Mouse (Mus musculus): ENCODE data around the gene Adh1. TPM values are rescaled to one million over a fixed set of nuclear protein-coding genes. Genes with fewer than 3 reads are reported as not detected.

The Adh1 gene
- polyA plus RNA-seq, 1 experiment = 290 TPM

DNA sequence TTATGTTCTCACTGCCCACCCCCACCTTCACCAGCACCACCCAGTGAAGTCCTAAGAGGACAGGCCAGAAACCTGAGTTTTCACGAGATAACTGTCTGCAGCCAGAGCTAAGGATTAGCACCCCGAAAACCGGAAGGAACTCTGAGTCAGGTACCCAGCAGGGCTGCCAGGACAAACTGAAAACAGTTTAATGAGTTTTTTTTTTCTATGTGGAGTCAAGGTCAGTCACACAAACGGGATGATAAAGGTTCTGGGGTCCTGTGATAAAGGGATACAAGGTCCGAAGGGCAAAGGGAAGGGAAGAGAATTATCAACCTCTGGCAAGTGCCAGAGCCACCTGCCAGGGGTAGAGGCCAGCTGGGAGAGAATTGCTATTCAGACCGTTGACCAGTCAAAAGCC is 19.4 kb upstream of the Adh1 start:
- no peak for DNase-seq (ENCODE audit: low read depth)

- DNase-seq (ENCODE audit: low read depth) = no peak
Measured at GRCm38 (mm10) chr3:138242021-138242726, 18.6 kb upstream of the Adh1 start.

- DNase-seq (ENCODE audit: low read depth) = no peak
Measured at GRCm38 (mm10) chr3:138242933-138243332, 17.9 kb upstream of the Adh1 start.

- DNase-seq (ENCODE audit: low read depth) = no peak
Measured at GRCm38 (mm10) chr3:138244338-138244874, 16.4 kb upstream of the Adh1 start.

DNA sequence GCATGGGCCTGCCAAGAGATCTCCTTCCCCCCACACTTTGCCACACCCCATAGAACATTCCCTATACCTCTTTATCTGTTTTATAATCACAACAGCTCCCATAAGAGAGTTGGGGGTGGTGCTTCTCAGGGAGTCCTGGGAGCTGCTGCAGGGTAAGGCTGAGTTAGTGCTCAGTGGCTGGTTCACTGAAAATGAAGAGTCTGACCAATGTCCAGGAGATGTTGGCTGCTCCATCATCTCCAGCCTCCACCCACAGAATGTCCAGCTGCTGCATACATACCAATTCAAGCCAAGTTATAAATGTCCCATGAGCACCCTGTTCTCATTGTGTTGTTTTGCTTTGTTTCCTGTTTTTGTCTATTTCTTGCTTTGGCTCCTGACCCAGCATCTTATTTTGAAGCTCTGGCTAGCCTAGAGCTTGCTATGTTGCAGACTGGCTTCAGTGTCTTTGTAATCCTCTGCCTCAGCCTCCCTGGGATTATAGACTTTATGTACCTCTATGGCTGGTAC is 14.2 kb upstream of the Adh1 start:
- DNase-seq (ENCODE audit: low read depth) = no peak

DNA sequence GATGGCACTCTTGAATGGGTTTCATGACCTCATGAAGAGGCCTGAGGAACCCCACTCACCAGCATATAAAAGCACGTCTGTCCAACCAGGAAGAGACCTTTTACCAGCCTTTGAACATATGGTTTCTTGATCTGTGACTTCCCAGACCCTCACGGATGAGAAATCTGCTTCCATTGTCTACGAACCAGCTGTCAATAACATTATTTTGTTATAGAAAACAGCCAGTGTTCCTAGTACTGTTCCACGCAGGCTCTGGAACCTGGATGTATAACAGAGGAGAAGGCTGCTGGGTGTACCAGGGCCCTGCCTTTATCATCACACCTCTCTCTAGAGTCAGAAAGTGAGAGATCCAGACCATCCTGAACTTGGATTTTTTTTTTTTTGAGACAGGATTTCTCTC is 13.6 kb upstream of the Adh1 start:
- DNase-seq (ENCODE audit: low read depth) = no peak

DNA sequence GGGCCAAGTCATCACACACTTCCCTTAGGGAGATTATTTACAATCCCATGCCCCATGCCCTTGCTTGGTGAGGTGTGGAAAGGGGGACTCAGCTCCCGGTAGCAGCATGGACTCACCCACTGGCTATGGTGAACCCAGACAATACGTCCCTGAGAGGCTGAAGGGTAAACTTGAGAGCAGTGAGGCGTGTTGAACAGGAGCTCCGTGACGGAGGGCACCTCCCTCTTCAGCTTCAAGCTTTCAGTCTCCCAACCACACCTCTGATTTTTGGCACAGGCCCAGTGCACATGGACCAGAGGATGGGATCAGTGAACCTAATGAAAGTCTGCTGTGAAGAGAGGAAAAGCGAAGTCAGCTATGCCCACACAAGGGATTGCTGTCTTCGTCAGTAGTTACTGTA is 12.8 kb upstream of the Adh1 start:
- DNase-seq (ENCODE audit: low read depth) = no peak

DNA sequence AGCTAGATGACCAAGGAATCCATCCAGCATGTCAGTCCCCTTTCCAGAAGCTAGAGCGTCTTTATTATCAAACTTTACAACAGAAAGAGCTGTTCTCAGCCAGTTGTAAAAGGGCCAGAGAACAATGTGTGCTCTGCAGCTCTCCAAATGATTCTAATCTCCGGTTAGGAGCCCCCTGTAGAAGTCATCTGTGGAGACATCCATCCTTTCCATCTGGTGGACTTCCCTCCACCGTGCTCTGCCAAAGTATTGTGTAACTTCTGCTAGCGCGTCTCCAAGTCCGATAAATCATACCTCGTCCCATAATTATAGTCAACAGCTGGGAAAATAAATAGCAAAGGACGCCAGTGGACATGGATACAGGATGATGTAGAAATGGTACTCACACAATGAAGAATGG is 12.0 kb upstream of the Adh1 start:
- no peak for DNase-seq (ENCODE audit: low read depth)

DNA sequence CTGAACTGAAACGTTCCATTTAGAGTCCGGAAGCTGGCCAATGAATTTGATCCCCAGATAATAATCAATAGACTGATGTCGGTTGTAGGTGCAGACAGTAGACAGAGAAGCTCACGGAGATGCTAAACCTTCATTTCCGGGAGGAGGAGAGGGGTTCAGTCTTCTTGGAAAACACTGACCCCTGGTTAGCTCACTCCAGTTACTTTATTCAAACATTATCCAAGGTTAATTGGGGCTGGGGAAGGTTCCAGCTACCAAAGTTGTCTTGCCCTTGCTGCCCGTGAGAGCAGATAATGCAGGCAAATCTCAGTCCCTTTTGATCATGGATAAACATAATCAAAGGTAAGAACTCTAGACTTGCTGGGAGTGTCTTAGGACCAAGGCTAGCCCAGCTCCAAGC is 9.6 kb upstream of the Adh1 start:
- DNase-seq (ENCODE audit: low read depth) = no peak

DNA sequence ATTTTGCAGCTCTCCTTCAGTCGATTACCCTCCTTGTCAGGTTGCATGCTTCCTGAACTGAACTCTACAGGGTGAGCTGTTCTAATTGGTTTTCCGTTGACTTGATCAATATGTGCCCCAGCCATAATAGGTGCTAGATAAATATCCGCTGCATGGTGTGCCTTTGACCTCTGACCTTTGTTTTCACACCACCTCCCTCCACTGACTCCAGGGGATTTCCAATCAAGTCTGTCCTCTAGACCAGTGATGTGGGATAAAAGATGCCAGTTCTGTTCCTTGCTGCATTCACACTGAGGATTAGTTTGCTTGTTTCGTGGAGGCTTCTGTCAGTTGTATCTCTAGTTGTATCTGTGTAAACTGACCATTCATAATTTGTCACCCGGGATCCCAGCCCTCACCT is 6.6 kb upstream of the Adh1 start:
- no peak for DNase-seq (ENCODE audit: low read depth)

GRCm38 (mm10) chr3:138255366-138255765 is 5.4 kb upstream of the Adh1 start:
- DNase-seq (ENCODE audit: low read depth) = no peak

DNA sequence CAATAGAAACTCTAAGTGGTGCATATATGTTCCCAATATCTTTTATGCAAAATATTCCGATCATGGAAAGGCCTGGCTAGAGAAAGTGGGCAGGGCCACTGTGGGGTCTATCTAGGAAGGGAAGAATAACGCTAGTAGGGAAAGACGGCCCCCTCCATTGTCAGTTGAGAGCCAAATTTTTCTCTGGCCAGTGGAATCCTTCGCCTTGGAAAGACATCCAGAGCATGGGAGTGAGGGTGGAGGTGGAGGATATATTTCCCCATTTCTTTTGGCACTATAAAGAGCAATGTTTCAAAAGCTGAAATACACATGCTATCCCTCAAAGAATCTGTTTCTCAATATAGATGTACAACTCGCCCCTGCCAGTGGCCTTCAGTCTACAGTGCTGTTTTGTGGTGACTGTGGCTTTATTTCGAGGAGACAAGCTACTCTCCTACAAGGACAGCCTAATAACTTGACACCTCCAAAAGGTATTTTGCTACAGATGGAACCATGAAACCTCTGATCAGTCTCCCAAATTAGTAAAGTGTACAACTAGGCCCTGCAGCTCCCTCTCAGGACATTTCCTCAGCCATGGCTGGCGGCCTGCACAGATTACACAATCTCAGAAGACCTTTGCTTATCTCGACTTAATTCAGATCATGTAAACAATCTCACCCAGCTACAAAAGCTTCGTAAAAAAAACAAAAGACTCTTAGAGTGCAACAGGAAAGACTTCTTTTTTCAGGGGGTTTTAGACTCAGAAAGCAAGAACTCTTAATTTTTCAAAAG is 4.8 kb upstream of the Adh1 start:
- DNase-seq (ENCODE audit: low read depth) = no peak

GRCm38 (mm10) chr3:138262568-138262967 is 1.8 kb downstream of the Adh1 start:
- no peak for DNase-seq (ENCODE audit: low read depth)

GRCm38 (mm10) chr3:138263154-138263930 is 2.6 kb downstream of the Adh1 start:
- DNase-seq (ENCODE audit: low read depth) = no peak

GRCm38 (mm10) chr3:138264648-138265047 is 3.9 kb downstream of the Adh1 start:
- DNase-seq (ENCODE audit: low read depth) = no peak

DNA sequence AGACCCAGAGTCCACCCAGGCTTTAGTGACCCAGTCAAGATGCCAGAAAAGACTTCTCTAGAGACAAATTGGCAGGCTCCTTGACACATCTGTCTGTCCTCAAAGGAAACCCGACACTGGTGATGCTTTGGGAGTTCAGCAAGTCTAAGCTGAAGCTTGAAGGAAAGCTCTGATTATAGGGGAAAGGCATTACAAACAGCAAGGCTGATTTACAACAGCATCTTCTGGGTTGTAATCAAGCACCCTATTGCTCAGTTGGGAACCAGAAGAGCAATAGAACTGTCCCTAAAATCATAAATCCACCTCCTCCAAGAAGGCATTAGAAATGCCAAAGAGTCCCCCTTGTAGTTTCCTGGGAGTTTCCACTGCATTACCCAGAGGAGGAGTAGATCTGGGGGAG is 9.7 kb downstream of the Adh1 start:
- DNase-seq (ENCODE audit: low read depth) = no peak

DNA sequence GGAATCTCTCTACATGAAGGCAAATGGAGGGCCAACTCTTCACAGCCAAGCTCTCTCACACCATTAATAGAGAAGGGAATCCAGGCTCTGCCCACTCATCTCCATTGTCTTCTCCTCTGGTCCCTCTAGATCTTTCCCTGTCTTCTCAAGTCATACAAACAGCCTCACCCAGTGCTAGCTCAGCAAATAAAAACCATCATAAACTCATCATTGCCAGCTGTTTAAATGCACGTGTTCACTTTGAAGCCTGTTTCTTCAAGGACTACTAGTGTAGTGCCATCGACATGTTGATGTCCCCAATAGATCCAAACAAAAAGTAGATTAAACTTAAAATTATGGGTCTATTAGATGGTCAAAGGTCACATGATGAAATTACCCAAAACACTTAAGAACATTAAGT is 10.5 kb downstream of the Adh1 start:
- DNase-seq (ENCODE audit: low read depth) = no peak

GRCm38 (mm10) chr3:138273080-138273479 is 12.3 kb downstream of the Adh1 start:
- DNase-seq (ENCODE audit: low read depth) = no peak

DNA sequence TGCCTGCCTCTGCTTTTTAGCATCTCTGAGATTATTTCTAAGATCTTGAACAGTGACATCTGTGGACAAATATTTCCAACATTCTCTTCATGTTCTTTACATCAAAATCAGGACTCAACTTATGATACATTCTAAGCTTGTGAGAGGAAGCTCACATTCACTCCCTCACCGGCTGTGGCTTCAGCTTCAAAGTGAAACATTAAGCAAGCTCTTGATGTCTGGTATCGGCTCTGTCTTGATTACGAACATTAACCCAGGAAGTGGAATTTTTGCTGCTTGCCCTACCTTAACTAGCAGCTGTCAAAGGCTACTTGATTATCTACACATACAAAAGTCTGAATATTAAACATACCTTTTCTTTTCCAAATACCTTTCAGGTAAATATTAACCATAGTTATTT is 14.3 kb downstream of the Adh1 start:
- DNase-seq (ENCODE audit: low read depth) = no peak

DNA sequence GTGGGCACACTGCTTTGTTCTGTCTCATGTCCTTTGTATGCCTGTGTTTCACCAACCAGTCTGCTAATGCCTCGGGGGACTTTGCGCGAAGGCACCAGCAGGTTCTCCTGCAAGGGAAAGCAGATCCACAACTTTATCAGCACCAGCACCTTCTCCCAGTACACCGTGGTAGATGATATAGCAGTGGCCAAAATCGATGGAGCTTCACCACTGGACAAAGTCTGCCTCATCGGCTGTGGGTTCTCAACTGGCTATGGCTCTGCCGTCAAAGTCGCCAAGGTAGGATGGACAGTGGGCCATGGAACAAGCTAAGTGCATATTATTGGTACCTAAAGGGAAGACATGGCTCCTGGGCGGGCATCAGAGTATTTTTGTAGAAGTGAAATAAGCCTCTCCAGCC is 21.8 kb downstream of the Adh1 start:
- DNase-seq (ENCODE audit: low read depth) = no peak

DNA sequence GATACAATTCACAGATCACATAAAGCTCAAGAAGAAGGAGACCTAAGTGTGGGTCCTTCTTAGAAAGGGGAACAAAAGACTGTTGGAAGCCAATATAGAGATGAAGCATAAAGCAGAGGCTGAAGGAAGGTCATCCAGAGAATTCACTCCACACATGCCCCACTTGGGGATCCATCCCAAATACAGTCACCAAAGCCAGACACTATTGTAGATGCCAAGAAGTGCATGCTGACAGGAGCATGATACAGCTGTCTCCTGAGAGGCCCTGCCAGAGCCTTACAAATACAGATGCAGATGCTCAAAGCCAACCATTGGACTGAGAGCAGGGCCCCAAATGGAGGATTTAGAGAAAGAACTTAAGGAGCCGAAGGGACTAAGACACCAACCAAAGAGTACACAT is 23.0 kb downstream of the Adh1 start:
- DNase-seq (ENCODE audit: low read depth) = no peak

- DNase-seq (ENCODE audit: low read depth) = no peak
Measured at GRCm38 (mm10) chr3:138285986-138286385, 25.2 kb downstream of the Adh1 start.
